Mouse (Mus musculus) colon, adult 2 months (tissue): Measurements from ENCODE around the gene Kif3a. TPM values are rescaled to one million over a fixed set of nuclear protein-coding genes. Genes with fewer than 3 reads are reported as not detected.

Experiments used
- polyA plus RNA-seq: library from polyadenylated mRNA; depleted of rRNA; stranded (reverse); fragments of >200 nt; gene quantifications from 2 replicates; pipeline ENCODE4 v1.2.3, GENCODE M21; 2012; rRNA removed

Gene Kif3a
- 1.8 and 2.5 TPM in 2 replicates for polyA plus RNA-seq

GRCm38 (mm10) chr11:53567224-53568014 is at the start of gene Kif3a:
Gene Kif3a (plus strand): TSS chr11:53567379.

GRCm38 (mm10) chr11:53519207-53520121 is 47.7 kb upstream of the Kif3a start, which contains the start of gene Sept8:
Gene Sept8 (plus strand): TSS chr11:53519257.

GRCm38 (mm10) chr11:53618619-53619198 is 51.5 kb downstream of the Kif3a start, which contains the start of gene Il4:
Gene Il4 (minus strand): TSS chr11:53618669.

GRCm38 (mm10) chr11:53634556-53634955 is 67.4 kb downstream of the Kif3a start, which contains the start of gene Il13:
Gene Il13 (minus strand): TSS chr11:53634702.

Other genes with a start within 250 kb of the Kif3a start
- gene Zcchc10, start 242.7 kb upstream of the Kif3a start, polyA plus RNA-seq, result 2.2 and 2.7 TPM in 2 replicates
- 8.9 and 9.2 TPM in 2 replicates for gene Aff4, start 216.5 kb upstream of the Kif3a start, polyA plus RNA-seq
- not detected in 2 replicates for gene Leap2, start 144.2 kb upstream of the Kif3a start, polyA plus RNA-seq
- 626 and 825 TPM in 2 replicates for gene Uqcrq, start 136.5 kb upstream of the Kif3a start, polyA plus RNA-seq
- 0.29 and 0.31 TPM in 2 replicates for gene Gdf9, start 136.4 kb upstream of the Kif3a start, polyA plus RNA-seq
- 0.06 and 0.22 TPM in 2 replicates for gene Gm10447, start 110.3 kb upstream of the Kif3a start, polyA plus RNA-seq
- gene Shroom1, start 110.2 kb upstream of the Kif3a start, polyA plus RNA-seq, result 1.8 and 2.1 TPM in 2 replicates
- gene Gm9837, start 96.9 kb upstream of the Kif3a start, polyA plus RNA-seq, result not detected in 2 replicates
- not detected in 2 replicates for gene Gm9945, start 87.2 kb upstream of the Kif3a start, polyA plus RNA-seq
- 2.0 and 2.2 TPM in 2 replicates for gene Sowaha, start 87.1 kb upstream of the Kif3a start, polyA plus RNA-seq
- 23.9 and 26.4 TPM in 2 replicates for gene Sept8, start 48.1 kb upstream of the Kif3a start, polyA plus RNA-seq
- not detected in 2 replicates for gene Il4, start 51.3 kb downstream of the Kif3a start, polyA plus RNA-seq
- gene Il13, start 67.3 kb downstream of the Kif3a start, polyA plus RNA-seq, result not detected in 2 replicates
- 3.4 and 3.9 TPM in 2 replicates for gene Rad50, start 139.9 kb downstream of the Kif3a start, polyA plus RNA-seq
- not detected in 2 replicates for gene Il5, start 153.4 kb downstream of the Kif3a start, polyA plus RNA-seq
- gene Irf1, start 202.6 kb downstream of the Kif3a start, polyA plus RNA-seq, result 228 and 287 TPM in 2 replicates
- 0.39 and 1.2 TPM in 2 replicates for gene Gm17334, start 205.8 kb downstream of the Kif3a start, polyA plus RNA-seq